Mouse (Mus musculus): ENCODE measurements around the gene Dpp6.
A peak's percentile ranks its signal among the peaks of the same experiment; 100 is the strongest.

Gene Dpp6

GRCm38 (mm10) chr5:27066837-27067236 is 249.8 kb downstream of the Dpp6 start:
- no peak for DNase-seq

DNA sequence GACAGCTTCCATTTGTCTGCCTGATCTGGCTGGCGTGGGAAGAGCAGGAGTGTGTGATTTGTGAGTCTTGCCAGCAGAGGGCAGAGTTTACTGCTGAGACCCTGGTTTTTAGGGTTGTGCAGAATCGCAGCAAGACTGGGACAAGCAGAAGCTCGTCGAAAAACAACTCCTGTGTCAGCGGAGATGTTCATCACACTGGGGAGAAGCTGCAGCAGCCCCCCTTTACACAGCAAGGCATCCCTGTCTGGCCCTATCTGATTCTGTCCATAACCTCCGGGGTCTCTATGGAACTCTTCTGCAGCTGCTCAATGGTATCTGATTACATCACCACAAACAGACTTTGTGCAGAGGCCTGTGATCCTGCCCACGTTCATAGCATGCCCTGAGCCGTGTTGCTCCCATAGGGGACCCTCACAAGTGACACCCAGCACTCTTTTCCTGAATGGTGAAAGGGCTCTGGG is 258.2 kb downstream of the Dpp6 start:
- peak; percentile 32 for DNase-seq

DNA sequence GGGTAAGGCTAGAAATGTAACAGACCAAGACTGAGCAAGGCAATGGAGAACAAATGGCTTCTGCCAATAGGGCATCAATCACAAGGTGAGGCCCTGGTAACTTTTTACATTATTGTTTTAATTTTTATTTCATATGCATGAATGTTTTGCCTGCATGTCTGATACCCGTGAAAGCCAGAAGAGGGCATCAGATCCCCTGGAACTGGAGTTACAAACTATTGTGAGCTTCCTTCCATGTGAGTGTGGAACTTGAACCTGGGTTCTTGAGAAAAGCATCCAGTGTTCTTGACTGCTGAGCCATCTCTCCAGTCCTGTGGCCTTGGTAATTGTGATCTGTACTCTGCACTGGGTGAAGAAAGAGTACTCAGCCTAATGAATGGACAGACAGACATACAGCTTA is 259.0 kb downstream of the Dpp6 start:
- no peak for DNase-seq

GRCm38 (mm10) chr5:27077821-27078220 is 260.8 kb downstream of the Dpp6 start:
- DNase-seq: no peak

DNA sequence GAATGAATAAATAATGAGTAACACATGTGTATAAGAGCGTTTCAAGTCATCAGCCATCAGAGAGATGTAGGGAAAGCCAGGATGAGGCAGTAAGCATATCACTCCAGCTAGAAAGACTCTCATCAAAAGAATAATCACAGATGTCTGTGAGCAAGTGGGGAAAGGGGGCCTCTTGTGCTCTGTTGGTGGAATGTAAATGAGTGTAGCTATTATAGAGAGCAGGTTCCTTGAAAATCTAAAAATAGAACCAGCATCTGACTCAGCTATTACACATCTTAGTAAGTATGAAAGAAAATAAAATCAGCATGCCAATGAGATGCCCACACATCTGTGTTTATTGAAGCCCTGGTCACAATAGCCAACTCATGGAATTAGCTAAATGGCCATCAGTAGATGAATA is 264.3 kb downstream of the Dpp6 start:
- no peak for DNase-seq

DNA sequence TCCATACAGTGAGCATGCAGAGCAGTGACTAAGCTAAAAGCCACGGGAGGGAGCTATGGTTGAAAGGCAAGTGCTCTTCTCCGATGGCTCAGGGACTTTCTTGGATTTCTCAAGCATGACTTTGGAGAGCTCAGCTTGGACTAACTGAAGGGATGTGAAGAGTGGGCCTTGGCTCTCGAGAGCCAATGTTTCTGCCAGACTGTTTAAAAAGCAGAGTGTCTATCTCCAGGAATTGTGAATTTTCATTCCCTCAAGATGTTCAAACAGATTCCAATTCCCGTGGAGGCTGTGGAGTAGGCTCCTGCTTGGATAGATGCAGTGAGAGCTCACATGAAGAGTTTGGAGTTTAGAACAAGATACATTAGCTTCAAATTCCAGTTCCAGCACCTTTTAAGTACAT is 266.8 kb downstream of the Dpp6 start:
- no peak for DNase-seq

GRCm38 (mm10) chr5:27108221-27108620 is 291.2 kb downstream of the Dpp6 start:
- no peak for DNase-seq

- DNase-seq: no peak
Observed at GRCm38 (mm10) chr5:27122479-27122878, 305.5 kb downstream of the Dpp6 start.

- DNase-seq: no peak
Observed at GRCm38 (mm10) chr5:27122944-27123343, 305.9 kb downstream of the Dpp6 start.

GRCm38 (mm10) chr5:27126034-27126433 is 309.0 kb downstream of the Dpp6 start:
- DNase-seq: no peak

DNA sequence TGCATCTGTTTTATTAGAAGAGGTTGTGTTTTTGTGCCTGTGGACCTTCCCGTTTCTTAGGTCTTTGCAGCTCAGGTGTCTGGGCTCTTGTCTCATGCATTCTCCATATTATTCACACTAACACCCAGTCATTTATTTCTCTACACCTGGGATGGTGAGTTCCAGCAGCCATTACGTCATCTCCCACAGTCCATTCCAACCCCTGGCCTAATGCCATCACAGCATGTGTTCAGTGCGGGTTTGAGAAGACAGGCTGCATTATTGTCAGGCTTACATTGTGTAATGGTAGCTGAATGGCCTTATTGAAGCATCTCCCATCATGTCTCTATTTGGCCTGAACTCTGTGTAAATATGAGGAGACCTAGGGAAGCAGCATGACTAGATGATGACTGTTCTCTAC is 316.2 kb downstream of the Dpp6 start:
- DNase-seq: no peak

DNA sequence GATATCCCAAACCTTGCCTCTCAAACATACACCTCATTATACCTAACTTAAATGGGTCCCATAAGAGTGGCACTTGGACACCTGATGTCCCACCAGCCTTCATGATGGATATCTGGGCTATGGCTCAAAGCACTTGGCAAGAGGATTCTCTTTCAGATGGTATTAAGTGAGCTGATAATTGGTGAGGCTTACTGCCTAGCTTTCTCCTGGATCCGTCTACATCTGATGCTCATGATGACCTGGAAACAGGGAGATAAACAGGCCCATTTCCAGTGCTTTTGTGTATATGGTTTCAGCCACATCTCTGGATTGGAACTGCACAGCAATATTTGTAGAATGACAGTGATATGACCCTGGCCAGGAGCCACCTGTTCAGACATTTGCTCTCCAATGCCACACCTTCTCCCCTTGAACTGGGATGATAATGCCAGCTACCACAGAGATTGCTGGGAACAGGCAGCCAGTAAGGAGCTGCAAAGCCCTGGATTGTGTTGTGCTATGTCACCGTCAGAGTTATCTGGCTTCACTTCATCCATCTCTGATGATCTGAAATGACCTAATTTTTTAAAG is 317.5 kb downstream of the Dpp6 start:
- DNase-seq: no peak

DNA sequence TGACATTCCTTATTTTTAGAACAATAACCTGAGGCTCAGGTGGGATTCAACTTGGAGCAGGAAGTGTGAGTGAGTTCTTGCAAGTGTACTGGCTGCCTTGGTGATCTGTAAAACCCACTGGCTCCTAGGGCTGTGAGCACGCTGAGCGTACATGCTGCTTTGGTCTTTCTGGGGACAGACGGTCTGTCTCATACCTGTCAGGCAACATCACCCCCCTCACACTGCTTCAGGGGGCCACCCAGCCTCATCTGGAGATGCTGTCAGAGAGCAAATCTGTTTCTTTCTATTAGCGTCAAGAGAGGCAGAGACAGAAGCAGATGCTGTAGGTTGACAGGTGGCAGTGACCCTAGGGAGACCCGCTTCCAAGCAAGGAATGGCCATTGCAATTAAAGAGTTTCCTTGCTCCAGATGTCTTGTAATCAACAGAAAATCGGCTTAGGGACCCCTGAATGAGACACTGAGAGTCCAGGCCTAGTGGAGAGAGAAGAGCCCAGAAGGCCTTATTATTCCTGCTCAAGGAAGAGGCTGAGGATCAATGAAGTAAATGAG is 330.5 kb downstream of the Dpp6 start:
- DNase-seq: no peak

DNA sequence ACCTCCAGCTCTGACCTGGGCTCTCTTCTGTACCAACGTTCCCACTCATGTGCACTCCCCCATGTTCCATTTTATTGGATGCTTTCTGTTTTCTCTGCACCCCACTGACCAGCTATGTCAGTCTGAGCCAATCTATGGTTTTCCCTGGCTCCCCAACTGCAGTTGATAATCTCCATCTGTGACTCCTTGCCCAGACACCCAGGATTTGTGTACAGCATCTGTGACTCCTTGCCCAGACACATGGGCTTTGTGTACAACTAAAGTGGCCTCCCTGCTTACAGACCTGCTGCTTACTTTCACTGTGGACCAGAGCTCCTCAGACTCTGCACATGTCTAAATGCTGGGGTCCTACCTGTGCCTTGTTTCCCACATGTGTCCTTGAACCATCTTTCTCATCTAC is 334.0 kb downstream of the Dpp6 start:
- DNase-seq: no peak

DNA sequence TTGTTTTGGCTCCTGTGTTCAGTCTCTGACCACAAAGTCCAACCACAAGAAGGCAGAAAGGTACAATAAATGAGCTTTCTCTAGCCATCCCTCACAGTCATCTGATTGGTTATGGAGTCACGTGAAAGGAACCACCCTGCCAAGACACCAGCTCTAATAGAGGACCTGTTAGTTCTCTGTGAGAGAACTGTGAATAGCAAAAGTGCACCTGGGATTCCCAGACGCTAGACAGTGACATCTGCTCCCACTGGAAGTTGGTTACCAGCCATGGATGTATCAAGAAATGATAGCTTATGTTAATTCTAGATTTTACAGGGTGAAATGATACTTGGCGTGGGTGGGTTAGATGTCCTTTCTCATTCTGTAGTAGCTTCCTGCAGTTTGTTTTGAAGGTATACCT is 338.7 kb downstream of the Dpp6 start:
- DNase-seq: no peak

DNA sequence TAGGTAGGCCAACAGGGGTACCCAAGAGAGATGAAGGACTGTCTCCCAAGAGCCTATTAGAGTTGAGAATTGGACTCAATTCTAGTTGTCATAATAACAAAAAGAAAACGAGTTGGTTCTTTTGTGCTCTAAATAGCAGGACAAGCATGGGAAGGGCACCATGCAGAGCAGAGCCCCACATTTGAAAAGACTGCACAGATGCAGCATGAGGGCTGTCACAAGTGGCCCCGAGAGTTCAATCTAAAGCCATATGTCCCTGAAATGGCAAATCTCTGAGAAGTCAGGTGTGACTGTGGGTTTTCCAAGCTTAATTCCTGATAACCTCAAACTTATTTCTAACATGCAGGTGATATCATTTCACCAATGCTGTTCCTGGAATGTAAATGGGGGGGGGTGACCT is 339.4 kb downstream of the Dpp6 start:
- DNase-seq: no peak

DNA sequence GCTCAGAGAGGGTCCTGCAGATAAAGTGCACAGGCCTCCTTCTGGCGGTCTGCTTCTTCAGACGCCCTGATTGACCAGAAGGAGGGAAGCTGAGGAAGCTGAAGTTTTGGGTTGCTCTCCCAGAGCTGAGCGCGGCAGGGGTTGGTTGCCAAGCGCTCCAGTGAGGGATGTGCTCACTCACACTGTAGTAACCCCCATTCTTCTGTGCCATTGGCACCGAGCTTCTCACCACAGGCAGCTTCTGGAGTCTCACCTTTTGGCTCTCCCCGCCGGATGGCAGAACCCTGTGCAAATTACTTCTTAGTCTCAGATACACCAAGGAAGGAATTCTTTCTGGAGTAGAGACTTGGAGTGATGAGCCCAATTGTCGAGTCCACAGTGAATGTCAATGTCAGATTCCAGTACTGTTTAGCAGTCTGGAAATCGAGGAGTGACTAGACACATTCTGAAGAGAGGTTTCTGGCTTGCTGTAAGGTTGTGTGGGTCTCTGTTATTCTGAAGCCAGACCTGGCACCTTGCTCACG is 344.2 kb downstream of the Dpp6 start:
- no peak for DNase-seq

DNA sequence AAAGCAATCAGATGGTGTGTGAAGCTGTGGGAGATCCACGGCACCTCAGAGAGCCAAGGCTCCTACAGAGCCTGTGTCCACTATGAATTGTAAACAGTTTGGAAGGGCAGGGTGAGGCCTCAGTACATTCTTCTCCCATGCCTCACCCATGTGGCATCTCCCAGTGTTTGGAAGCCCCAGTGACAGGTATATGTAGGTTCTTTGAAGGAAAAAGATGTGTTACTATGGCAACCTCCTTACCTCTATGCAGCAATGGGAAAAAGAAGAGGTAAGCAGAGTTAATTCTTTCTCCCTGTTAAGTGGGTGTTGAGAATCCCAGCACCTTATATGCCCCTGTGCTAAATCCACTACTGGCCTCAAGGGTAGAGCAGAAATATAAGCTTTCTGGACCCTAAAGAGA is 351.5 kb downstream of the Dpp6 start:
- no peak for DNase-seq

DNA sequence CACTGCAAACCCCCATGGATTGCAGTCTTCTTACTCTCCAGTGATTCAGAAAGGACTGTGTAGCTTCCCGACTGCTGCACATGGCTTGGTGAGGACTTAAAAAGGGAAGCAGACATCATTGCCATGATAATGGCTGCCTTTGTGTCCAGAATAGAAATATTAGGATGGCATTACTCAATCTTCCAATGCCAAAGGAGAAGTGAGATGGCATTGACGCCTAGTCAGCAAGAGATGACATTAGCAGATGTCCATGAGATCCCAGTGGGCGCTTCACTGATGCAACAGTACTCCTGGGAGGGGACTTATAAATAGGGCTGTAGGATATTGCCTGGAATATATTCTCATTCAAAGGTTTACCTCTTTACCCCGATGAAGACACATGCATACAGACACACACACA is 368.0 kb downstream of the Dpp6 start:
- DNase-seq: no peak

GRCm38 (mm10) chr5:27191242-27191969 is 374.4 kb downstream of the Dpp6 start:
- no peak for DNase-seq

DNA sequence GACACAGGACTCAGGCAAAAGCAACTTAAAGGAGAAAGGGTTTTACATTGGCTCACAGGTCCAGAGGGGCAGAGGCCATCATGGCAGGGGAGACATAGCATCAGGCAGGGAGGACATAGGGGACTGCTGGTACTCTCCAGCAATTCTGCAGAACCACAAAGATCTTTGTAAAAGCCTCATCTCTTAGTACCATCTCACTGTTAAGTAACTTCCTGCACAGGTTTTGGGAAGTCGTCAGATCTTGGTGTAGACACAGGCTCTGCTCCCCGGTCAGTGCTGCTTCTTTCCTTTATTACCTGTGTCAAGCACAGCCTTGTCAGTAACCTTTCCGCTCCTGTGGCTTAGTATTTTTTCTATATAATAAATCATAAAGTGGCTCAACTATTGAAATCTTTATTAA is 377.2 kb downstream of the Dpp6 start:
- DNase-seq: no peak

DNA sequence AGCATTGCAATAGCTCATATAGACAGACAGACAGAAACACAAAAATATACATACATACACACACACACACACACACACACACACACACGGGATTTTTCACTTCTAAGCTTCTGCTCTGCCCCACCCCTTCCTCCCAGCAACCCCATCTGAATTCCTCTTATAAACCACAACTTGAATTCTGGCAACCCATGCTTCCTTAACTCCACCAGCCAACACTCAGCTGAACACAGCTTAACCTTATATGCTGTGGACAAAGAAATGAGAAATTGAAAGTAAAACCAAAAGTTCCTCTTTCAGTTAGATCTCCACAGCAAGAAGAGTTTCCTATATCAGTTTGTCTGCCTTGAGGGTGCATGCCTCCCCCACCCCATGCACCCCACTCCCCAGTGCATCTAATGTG is 378.0 kb downstream of the Dpp6 start:
- no peak for DNase-seq

GRCm38 (mm10) chr5:27200581-27201341 is 383.8 kb downstream of the Dpp6 start:
- DNase-seq: no peak

DNA sequence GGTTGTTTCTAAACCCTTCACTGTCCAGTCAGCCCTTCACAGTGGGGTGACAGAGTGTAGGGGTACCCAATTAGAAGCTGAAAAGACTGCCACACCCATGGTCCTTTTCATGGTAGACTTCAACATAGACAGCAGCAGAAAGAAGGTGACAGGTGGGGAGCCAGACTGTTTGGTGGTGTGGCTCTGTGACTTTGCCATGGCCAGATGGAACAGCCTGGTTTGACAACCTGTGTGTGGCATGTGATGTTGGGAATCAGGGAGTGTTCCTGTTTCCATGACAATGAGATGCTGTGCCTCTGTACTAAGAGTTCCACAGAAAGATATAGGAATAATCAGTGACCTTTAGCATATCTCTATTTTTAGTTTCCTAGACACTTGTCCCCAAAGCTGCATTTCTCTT is 386.1 kb downstream of the Dpp6 start:
- DNase-seq: no peak
